Mouse (Mus musculus) B cell, adult 2 months (primary cell): ENCODE measurements around the gene Adh6a.

Experiments
- DNase-seq, 2 experiments: peaks; one replicate each; pipeline ENCODE4 v3.0.0; 2022

The Adh6a gene

DNA sequence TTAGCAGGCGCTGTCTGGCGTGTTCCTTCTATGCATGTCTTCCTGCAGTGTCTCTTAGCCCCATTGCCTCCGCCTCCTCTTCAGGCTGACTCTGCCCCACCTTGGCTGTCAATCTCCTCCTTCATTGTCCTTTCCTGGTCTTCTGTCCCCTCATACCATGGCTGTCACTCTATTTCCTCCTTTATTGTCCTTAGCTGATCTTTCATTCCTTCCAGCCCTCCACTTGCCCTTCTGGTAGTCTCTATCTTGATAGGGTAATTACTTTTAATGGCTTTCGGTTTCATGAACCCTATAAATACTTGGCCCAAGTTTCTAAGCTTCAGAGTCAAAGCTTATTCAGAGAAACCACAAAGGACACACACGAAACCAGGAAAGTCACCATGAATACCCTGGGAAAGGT lies at the start of gene Adh6a:
Adh6a (plus strand) TSS at position 322 of the 400 bp plus-strand sequence.
- DNase-seq: no peak

DNA sequence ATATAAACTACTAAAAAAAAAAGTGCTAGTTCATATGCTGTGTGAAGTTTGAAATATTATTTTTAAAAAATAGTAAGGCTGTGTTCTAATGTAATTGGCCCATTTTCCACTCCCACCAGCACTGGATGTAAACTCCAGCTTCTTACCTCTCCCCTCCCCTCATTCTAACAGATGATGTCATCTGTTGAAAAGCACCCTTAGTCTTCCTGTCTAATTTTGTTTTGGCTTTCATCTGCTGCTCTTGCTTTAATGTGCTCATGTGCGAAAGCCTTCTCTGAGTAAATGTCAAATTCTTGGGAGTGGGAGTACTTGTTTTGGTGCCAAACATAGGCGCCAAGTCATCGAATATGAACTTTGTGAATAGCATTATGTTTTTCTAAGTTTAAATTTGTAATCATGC lies 48.4 kb upstream of the Adh6a start:
- no peak for DNase-seq

DNA sequence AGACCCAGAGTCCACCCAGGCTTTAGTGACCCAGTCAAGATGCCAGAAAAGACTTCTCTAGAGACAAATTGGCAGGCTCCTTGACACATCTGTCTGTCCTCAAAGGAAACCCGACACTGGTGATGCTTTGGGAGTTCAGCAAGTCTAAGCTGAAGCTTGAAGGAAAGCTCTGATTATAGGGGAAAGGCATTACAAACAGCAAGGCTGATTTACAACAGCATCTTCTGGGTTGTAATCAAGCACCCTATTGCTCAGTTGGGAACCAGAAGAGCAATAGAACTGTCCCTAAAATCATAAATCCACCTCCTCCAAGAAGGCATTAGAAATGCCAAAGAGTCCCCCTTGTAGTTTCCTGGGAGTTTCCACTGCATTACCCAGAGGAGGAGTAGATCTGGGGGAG lies 42.6 kb upstream of the Adh6a start:
- no peak for DNase-seq

DNA sequence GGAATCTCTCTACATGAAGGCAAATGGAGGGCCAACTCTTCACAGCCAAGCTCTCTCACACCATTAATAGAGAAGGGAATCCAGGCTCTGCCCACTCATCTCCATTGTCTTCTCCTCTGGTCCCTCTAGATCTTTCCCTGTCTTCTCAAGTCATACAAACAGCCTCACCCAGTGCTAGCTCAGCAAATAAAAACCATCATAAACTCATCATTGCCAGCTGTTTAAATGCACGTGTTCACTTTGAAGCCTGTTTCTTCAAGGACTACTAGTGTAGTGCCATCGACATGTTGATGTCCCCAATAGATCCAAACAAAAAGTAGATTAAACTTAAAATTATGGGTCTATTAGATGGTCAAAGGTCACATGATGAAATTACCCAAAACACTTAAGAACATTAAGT lies 41.8 kb upstream of the Adh6a start:
- no peak for DNase-seq

DNA sequence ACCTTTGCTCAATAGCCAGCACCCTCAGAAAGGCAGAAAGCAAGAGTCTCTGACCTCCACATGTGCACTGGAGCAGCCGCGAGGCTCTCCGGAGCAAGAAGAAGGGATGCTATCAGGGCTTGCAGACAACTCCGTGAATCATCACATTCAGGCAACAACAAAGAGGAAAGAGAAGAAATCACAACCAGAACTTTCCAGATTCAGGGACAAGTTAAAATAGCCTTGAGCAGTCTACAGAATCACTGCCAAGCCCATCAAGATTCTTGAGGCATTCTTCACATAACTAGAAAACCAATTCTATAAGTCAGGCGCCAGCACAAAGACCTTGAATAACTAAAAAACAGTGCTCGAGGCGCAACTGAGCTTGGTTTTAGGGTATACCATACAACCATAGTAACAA lies 40.0 kb upstream of the Adh6a start:
- DNase-seq: no peak

DNA sequence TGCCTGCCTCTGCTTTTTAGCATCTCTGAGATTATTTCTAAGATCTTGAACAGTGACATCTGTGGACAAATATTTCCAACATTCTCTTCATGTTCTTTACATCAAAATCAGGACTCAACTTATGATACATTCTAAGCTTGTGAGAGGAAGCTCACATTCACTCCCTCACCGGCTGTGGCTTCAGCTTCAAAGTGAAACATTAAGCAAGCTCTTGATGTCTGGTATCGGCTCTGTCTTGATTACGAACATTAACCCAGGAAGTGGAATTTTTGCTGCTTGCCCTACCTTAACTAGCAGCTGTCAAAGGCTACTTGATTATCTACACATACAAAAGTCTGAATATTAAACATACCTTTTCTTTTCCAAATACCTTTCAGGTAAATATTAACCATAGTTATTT lies 38.0 kb upstream of the Adh6a start:
- no peak for DNase-seq

DNA sequence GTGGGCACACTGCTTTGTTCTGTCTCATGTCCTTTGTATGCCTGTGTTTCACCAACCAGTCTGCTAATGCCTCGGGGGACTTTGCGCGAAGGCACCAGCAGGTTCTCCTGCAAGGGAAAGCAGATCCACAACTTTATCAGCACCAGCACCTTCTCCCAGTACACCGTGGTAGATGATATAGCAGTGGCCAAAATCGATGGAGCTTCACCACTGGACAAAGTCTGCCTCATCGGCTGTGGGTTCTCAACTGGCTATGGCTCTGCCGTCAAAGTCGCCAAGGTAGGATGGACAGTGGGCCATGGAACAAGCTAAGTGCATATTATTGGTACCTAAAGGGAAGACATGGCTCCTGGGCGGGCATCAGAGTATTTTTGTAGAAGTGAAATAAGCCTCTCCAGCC lies 30.5 kb upstream of the Adh6a start:
- DNase-seq: no peak

DNA sequence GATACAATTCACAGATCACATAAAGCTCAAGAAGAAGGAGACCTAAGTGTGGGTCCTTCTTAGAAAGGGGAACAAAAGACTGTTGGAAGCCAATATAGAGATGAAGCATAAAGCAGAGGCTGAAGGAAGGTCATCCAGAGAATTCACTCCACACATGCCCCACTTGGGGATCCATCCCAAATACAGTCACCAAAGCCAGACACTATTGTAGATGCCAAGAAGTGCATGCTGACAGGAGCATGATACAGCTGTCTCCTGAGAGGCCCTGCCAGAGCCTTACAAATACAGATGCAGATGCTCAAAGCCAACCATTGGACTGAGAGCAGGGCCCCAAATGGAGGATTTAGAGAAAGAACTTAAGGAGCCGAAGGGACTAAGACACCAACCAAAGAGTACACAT lies 29.3 kb upstream of the Adh6a start:
- DNase-seq: no peak

DNA sequence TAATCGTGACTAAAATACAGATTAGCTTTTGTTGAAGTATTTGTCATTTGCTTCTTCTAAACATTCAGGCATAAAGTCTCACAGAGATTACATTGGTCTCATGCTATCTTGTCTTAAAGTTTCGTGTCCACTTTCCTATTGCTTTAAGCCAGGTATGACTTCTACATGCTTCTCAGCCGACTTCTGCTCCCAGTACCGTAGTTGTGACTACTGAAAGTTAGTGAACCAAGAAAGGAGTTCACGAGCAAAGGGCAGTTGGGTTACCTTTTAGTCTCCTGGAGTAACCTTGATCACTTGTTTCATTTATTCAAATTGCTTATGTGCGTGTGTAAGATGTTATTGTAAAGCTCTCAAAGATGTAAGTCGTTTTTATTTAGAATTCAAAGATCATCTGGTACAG lies 27.1 kb upstream of the Adh6a start:
- no peak for DNase-seq

DNA sequence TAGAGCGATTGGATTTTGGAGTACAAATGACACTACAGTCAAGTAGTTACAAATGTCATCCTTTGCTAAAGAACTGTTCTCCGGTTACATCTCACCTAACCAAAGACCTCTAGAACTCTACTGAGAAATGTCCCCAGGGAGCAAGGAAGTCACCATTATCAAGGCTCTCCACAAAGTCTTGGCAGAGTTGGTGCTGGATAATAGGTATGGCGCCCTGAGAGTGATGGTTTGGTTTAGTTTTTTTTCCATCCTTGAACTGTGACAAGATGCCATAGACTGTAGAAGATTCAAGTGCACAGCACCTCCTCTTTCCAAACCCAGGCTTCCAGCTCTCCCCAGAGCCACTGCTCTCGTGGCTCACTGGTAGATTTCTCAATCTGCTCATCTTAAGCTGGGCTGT lies 25.4 kb upstream of the Adh6a start:
- no peak for DNase-seq

DNA sequence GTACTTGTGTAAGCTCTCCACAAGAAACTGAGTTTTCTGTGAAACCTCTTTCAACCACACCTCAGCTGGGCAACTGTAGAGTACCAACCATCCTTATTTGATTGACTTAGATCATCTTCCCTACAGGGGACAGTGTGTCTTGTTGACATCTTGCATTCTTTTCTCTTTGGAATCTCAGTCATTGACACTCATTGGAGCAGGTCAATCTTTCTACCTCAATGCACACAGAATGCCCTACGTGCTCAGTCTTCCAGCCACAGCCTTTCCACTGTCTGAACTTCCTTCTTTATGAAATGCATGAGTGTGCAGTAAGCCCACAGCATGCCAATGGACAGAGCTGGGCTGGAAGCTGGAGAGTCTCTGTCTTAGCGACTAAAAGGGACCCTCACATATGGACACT lies 22.4 kb upstream of the Adh6a start:
- DNase-seq: no peak

DNA sequence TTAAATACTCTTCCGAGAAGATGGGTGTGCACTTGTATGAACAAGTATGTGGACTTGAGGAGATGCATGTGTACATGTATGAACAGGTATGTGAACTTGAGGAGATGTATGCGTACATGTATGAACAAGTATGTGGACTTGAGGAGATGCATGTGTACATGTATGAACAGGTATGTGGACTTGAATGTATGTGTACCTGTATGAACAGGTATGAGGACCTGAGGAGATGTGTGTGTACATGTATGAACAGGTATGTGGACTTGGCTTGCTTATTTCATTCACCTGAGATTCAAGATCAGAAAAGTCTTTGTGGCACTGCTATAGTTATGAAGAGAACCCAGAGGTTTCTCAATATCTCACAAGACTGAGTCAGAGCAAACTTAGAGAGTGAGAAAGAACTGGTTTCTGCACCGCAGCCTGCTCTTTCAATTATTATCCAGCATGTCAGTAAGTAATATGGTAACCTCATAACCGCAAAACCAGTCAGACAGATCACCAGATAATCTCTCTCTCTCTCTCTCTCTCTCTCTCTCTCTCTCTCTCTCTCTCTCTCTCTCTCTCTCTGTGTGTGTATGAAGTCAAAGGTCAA lies 21.5 kb upstream of the Adh6a start:
- DNase-seq: no peak

DNA sequence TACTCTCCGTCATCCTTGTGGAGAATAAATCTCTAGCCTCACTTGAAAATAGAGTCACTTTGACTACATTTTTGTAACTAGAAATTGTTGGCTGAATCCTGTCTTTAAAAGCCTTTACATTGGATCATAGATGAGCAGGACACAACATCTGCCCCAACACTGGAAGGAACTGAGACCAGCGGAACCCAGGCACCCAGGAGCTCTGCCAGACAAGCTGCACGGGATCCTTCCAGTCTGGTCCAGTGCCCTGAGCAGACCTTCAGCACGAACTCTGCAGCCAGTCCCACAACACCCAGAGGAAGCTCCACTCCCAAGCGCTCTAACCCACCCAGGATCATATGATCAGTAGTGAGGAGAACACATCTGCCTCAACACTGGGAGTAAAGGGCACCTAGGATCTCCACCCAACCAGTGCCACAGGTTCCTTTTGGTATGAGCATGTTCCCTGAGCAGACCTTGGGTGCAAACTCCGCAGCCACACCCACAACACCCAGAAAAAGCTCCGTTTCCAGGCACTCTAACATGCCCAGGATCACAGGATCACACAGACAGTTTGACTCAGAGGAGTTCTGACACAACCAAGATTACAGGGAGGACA lies 19.7 kb upstream of the Adh6a start:
- DNase-seq: no peak

DNA sequence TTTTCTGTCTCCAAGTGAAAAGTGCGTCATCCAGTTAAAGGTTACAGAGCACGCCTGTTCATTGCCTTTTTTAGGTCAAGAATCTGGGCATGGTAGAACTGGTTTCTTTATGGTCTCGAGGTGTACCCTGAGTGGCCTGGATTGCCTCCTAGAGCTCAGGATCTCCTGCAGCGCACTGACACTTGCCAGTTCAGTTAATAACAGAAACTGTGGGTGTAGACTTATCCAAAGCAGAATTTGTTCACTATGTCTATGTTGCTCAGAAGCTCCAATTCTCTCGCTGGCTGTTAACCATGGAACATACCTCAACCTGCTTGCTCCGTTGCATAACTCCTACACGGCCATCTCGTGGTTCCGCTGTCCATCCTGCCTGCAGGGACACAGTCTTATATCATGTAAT lies 13.0 kb upstream of the Adh6a start:
- no peak for DNase-seq

DNA sequence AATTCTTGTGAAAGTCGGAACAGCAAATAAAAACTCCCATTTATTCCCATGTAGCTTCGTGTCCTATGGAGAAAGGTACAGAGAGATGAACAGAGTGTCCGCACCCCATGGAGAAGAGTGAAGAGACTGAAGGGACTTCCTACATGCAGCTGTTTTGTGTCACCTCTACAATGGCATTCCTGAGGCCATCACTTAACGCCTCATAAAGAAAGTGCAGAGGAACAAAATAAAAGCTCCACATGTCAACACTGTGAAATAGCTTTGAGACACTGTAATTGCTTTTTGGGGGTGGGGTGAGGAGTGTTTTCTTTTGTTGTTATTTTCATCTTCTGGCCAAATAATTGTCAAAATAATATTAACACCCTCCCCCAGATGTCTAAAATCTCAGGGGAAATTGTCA lies 10.4 kb upstream of the Adh6a start:
- DNase-seq: no peak

DNA sequence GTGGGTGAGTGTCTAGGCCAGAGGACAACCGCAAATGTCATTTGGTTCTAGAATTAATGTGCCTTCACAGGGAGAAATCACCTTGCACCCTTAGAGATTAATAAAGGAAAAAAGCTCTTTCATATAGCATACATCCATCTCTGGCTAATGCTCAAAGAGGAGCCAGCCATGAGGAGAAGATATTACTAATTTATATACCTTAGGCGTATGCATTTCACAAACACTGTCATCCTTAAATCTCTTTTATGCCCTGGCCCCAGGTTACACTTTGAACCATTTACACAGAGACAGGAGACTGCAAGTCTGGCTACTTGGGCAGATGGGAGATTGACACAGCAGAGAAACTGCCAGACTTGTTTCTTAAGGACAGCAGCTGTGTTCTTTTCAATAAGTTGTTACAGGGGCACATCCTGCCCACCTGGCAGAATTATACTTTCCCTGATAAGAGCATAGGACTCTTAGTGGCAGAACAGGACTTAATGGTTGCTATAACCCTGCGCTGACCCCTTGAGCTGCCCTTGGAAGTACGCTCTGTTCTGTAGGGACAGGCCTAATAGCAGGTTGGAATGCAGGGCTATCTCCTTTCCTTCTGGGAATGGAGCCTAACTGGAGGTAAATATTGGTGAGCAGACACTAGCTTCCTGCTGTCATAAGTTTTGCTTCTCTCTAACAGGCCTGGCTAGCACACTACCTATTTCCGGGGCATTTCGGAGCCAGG lies 9.2 kb upstream of the Adh6a start:
- no peak for DNase-seq

DNA sequence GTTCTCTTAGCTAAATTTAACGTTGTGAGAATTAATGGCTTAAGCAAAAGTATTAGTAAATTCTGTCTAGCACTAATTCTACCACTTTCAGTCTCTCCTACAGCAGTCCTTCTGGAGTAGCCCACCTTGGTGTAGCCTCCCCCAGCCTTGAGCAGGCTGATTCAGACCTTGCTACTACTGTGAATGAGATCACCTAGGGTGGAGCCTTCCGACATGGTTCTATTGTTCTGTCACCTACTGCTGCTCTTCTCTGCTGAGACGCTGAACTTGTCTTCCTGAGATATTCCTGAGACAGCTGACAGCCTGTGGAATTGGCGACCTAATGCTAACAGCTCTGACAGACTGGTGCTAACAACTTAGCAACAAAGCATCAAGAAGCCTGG lies 8.6 kb upstream of the Adh6a start:
- DNase-seq: no peak

DNA sequence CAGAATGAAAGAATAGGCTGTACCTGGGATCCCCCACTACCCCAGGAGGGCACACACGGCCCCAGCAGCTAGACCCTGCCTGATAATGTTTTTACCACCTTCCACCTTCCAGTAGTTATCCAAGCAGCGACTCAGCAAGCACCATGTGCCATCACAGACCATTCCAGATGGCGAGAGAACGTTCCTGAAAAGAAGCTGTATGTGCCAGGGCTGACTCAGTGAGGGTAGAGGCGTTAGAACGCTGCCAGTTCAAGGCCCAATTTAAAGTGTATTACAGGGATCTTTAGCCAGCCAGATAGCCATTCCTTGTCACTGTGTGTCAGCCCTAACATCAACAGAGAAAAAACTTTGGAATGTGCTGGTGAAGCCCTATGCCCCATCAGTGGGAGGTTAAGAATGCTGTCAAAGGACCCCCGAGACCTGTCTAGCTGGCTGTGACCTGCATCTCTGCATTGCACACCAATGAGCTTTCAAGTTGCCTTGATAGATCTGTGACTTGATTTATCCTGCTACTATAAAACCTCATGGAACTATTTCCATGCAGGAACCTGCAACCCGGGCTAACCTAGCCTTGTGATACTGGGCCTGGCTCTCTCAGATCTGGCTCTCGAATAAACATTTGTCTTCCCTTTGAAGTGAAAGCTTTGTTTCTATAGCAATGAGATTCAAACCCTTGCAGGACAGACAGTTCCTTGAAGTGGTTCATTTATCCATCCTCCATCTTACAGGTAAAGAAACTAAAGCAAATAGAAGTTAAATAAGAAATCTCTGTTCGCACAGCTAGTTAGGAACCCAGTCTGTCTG lies 7.4 kb upstream of the Adh6a start:
- DNase-seq: no peak

DNA sequence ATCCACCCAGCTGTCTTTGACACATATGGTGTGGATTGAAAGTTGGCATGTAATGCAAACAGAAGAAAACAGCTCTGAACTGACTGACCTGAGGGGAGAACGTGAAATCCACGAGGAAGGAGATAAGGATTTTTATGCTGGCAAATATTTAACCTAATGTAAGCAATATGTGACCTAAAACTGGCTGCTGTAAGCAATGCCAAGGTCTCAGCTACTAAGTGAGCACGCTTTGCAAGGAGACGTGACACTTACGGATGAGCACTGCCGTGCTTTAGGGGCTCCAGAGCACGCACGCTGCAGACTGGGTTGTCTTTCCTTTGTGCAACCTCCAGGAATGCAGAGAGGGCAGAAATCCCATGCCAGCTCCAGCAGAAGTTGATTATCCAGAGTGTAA lies 6.8 kb upstream of the Adh6a start:
- no peak for DNase-seq

DNA sequence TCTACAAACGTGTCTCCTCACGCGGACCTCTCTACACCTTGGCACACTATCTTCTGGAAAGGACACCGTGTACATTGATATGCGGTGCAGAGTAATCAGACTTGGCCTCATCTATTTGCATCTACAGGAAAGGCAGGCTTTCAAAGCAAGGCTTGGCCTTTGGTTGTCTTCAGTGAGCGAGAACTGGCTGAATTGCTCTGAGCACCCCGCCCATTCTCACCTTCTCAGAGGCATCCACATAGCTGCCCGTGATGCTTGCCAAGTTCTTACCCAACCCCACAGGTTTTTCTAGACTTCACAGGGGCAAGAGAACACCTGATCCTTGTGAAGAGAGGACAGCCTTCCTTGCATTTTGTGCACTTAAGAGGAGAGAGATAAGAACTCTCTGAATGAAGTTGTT lies 3.2 kb upstream of the Adh6a start:
- DNase-seq: no peak

DNA sequence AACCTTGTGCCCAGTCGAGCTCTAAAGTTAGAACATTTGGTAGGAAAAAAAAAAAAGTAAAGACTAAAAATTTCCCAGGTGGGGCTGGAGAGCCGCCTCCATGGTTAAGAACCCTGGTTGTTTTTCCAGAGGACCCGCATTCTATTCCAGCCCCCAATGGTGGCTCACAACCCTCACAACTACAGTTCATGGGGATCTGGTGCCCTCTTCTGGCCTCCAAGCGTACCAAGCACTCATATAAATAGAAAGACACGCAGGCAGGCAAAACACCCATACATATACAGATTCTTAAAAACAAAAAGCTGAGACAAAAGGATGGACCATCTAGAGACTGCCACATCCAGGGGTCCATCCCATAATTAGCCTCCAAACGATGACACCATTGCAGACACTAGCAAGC lies 2.1 kb upstream of the Adh6a start:
- DNase-seq: no peak

DNA sequence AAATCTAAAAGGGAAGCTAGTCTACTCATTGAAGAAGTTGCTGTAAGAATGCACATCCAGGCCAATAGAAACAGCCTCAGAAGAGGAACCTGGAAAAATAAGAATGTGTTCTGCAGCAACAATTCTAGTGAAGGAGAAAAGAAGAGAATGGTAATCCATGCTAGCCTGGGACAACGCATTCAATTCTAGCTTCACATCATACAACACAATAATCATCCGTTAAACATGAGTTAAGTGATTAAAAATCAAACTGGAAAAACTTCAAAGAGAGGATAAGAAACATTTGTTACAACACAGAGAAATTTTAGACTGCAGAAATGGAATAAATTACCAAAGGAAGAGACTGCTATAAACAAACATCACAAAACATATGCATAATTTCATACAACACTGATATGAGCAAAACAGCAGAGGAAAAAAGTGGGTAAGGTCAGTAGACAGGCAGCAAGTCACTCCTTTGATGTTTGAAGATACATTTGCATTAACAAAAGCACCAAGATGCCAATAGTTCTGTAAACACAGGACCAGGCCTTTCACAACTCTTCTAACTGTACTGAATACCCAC lies 3.9 kb downstream of the Adh6a start:
- no peak for DNase-seq

DNA sequence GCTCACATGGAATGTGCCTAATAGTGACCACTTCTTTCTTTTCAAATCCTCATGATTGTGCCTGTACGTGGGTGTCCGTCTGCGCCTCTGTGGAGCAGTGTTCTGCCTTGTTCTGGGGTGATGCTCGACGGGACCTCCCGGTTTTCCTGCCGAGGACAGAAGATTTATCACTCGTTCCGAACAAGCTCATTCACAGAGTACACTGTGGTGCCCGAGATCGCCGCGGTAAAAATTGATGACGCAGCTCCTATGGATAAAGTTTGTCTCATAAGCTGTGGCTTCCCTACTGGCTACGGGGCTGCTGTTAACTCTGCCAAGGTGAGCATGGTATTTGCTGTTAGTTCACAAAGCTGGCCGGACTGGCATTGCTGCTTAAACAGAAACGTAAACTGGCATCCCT lies 11.9 kb downstream of the Adh6a start:
- no peak for DNase-seq

DNA sequence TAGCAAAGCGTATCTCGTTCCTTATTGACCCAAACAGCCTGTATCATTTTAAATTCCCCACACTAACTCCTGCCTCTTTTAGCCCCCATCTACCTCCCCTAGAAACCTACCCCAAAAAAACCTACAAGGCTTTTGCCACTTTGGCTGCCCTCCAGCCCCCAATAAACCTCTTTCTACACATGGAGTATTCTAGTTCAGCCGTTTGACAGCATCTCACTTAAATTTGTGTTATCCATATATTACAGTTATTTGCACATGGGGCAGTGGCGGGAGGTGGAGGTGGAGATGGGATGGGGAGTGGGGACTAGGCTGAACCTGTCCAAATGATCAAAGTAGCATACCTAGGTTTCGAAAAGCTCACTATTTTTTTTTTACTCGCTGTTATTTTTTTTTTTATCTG lies 12.4 kb downstream of the Adh6a start:
- no peak for DNase-seq
